Mouse (Mus musculus) c-Kit-positive CD71-negative TER-119-negative erythroid progenitor cells, embryonic 14.5 days (primary cell): ENCODE data around the gene Fbxl17.

Experiments
- DNase-seq: peaks from one replicate; pipeline ENCODE4 v3.0.0-alpha.2; 2013; ENCODE audit warnings: low read depth

The Fbxl17 gene

DNA sequence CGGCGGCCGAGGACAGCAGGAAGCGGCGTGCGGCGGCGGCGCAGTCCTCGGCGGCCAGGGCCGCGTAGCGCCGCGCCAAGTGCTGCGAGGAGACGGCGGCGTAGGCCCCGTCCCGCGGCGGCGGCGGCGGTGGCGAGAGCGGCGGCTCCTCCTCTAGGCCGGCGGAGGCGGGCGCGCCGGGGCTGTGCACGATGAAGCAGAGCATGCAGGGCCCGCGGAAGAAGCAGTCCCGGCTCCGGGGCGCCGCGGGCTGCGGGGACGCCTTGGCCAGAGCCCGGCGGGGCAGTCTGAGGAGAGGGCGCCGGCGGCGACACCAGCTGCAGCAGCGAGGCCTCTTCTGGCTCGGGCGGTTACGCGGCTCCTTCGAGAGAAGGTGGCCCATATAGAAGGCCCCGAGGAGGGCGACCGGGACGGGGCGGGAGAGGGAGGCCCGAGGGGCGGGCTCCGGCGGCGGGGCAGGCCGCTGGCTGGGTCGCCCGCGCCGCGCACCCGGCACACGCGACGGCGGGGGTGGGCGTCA is at the start of gene Fbxl17:
Fbxl17 (minus strand) TSS at position 382 of the 520 bp plus-strand sequence.
- no peak for DNase-seq

DNA sequence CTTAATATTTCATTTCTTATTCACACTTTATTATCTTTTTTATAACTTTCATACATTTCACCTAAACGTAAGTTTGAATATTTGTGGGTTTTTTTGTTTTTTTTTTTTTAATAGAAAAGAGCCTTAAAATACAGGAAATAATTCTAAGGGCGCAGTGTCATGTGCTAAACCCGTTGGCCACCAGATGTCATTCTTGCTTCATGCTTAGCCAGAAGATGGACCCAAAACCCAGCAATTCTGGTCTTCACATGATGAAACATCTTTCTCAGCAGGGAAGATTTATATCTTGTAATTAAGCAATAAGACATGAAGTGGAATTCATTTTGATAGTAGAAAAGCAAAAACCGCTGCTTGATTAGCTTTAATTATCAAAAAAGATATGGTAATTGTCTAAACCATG is 47.6 kb upstream of the Fbxl17 start:
- no peak for DNase-seq

DNA sequence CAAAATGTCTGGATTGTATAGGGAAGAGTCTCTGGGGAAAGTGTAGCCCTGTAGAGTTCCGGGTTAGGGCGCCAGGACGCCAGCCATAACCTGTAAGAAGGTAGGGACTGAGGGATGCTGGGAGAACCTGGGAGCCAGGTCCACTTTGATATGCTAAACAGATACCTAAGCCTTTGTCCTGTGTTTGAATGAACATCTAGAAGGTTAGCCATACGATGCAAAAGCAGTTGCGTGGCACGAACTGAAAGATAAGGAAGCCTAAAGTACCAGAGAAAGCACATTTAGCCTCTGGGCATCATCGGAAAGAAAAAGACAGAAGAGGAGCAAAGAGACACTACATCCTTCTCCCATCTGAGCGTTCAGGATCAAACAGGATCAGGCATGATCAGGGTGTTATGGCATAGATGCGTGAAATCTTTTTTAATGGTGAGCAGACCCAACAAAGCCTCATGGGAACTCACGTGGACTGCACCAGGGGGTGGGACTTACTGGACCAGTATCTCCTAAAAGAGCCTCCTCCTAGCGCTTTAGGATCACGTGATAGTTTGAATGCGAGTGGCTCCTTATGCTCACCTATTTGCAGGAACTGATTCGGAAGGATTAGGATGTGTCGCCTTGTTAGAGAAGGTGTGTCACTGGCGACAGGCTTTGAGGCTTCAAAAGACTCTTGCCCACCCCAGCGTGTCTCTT is 34.9 kb upstream of the Fbxl17 start:
- no peak for DNase-seq

DNA sequence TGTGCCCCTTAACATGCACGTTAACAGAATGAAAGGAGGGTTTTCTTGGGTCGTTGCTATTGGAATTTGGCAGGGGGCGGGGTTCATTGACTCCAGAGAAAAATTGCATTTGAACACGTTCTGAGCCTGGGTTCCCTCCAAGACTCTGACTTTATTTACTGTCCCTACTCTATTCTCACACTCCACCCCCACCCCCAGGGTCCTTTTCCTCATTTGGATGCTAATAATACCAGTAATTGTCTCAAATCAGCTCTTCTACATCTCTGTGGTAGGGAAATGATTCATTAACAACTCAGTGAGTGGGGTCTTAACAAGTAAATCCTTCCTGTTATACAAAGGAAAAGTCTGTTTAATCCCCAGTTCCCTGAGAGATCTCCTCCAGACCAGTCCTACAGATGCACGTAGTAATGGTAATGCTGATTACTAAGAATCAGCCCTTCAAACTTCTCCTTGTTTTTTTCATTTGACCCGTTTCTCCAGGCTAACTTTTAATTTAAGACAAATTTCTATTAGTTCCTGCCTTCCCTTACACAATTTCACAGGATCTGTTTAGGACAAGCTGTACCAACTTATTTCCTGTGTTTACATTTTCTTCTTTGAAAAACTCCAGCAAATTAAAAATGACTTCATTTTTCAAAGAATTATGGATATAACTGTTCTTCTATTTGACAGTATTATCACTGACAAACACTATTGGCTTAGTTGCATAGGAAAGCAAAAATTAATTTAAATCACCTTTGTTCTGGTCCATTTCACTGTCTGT is 33.4 kb upstream of the Fbxl17 start:
- DNase-seq, result no peak

- DNase-seq, result no peak
Measured at GRCm38 (mm10) chr17:63529476-63529875, 29.7 kb upstream of the Fbxl17 start.

DNA sequence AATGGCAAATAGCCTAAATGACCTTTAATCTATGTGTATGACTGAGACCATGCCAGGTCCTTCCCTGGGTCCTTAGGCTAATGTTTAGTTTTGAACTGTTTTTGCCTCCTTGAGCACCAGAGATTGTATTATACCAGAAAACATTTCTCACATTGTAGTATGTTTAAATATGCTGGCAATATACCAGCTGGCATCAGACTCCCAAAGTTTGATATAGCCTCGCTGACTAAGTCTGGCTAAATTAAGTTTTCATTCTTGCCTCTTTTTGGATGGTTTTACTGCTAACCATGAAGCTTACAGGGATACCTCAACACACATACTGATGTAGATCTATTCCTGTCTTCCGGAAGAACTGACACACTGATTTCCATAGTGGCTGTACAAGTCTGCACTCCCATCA is 20.9 kb upstream of the Fbxl17 start:
- DNase-seq, result no peak

GRCm38 (mm10) chr17:63510451-63510850 is 10.6 kb upstream of the Fbxl17 start:
- DNase-seq, result no peak

DNA sequence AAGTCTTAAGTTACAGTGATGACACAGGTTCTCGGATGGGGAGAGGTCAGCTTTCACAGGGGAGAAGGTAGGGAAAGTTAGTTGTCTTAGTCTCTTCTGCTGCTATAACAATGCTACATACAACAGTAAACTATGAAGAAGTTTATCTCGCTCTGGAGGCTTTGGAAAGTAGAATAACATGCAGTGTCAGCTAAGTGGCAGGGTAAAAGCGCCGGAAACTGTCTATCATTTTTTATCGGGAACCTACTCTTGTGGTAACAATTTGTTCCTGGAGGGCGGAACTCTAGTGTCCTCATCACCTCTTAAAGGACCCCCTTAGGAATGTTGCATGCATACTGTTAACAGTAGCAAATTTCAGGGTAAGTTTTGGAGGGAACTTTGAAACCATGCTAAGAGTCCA is 1.3 kb upstream of the Fbxl17 start:
- no peak for DNase-seq

- DNase-seq, result peak; percentile 60
Measured at GRCm38 (mm10) chr17:63500156-63500834, 478 bp upstream of the Fbxl17 start.

DNA sequence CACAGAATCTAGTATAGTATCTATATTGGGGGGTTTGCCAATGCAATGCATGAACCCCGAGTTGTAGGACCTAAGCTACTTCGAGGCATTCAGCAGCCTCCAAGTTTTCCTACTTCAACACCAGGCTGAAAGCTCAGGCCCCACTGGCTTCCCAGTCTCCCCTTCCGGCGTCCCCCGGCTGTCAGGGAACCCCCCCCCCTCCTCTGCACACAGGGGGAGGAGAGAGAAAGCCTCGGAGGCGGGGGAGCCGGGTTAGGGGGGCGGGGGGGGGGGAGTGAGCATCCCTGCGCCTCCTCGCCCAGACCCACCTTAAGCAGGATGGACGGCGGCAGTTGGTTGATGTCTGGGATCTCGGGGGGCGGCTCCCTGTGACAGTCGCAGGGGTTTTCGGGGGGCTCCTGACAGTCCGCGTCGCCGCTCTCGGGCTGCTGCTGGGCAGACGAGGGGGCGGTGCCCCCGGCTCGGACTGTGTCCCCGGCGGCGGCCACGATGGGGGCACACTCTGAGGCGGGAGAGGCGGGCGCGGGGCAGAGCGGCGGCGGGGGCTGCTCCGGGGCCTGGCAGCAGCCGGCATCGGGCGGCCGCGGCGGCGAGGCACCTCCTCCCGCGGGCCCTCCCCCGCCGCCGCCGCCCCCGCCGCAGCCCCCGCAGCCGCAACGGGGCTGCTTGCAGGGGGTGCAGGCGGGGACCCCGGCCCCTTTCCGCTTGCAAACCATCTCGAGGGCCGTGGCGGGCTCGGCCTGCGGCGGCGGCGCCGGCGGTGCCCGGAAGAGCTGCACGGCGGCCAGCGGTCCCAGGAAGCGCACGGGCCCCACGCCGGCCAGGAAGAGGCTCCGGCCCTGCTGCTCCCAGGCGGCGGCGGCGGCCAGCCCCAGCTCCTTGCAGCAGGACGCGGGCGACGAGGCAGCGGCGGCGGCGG is 841 bp downstream of the Fbxl17 start:
- DNase-seq, result no peak

- no peak for DNase-seq
Measured at GRCm38 (mm10) chr17:63498182-63498716, 1.6 kb downstream of the Fbxl17 start.

GRCm38 (mm10) chr17:63497206-63497731 is 2.5 kb downstream of the Fbxl17 start:
- no peak for DNase-seq

GRCm38 (mm10) chr17:63496153-63496552 is 3.7 kb downstream of the Fbxl17 start:
- no peak for DNase-seq

GRCm38 (mm10) chr17:63493876-63494580 is 5.8 kb downstream of the Fbxl17 start:
- DNase-seq, result no peak

DNA sequence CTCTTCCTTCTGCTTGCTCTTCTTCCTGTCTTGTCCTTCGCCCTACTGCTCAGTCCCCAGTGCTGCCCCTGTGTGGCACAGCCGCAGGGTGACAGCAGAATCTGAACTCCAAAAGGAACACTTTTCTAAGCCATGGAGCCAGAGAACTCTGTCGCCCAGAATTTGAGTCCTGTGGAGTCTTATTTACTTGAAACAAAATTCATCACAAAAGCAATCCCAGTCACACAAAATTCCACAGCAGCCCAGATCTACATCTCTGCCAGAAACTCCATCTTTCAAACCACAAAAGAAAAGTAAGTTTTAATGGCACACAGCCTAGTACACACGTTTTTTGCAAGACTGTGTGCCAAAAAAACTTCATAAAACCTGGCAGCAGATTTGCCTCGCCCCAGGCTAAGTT is 6.5 kb downstream of the Fbxl17 start:
- DNase-seq, result no peak

DNA sequence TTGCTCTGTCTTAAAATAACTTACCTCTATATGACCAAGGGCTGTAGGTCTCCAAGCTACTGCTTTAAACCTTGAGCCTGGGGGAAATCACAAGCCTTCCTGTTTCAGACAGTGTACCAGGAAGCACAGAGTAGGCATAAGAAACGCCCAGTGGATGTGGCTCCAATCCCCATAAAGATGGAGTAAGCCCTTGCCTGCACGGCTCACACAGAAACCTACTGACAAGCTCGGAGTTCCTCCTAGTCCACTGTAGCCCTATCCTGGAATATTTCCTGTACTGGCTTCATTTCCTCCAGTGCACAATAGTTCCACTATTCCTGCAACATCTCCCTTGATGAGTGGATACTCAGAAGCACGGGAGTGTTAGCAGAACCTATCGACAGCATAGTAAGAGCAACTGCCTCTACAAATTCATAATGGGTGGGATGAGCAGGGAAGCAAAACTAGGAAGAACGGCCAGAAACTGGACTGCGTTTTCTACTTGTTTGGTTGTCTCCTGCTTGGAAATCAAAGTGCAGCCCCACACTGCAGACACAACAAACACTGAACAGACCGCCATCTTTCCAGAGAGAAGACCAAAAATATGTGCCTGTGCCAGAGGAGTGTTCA is 7.0 kb downstream of the Fbxl17 start:
- no peak for DNase-seq

DNA sequence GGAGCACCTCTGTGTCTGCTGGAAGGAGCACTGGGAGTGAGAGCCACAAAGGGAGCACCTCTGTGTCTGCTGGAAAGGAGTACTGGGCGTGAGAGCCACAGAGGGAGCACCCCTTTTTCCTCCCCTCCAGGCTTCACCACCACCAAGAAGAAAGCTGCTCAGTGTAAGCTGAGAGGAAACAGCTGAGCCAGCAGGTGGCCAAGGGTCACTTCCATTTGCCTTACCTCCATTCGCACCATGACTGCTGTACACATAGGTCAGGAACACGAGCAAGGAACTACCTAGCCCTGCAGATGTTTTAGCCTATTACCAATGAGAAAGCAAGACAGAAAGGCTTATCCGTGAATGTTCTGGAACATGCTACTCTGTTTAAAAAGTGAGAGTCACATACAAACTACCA is 10.3 kb downstream of the Fbxl17 start:
- no peak for DNase-seq

- DNase-seq, result peak; percentile 38
Measured at GRCm38 (mm10) chr17:63467866-63468265, 32.0 kb downstream of the Fbxl17 start.

DNA sequence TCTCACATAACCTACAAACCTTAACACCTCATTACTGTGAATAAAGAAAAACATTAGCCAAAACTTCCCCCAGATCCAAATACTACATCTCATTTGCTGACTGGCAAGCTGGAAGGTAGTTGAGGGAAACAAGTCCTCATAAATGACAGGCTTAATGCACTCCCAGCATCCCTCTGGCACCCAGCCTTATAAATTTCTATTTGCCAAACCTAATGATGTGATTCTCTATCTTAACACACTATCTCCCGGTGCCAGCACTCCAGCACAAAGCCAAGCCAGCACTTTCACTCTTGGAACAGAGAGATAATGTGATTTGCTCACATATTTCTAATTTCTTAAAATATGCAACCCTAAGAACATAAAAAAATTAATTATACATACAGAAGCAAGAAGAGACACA is 34.6 kb downstream of the Fbxl17 start:
- no peak for DNase-seq

DNA sequence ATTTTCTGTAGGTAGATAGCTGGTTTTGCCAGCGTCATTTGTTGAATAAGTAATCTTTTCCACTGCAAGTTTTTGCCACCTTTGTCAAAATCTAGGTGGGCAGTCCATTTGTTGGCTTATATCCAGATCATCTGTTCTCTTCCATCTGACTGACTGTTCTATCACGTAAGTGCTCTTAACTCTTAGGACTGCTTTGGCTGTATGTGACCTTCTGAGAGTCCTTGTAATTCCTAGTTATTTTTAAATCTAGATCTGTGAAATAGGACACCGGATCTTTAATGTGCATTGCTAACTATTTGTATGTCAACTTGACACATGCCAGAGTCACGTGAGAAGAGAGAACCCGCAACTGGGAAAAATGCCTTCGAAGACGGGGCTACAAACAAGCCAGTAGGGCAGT is 37.3 kb downstream of the Fbxl17 start:
- DNase-seq, result no peak
